Mouse (Mus musculus): ENCODE data around the gene Mrps36. TPM values are rescaled to one million over a fixed set of nuclear protein-coding genes. Genes with fewer than 3 reads are reported as not detected.
"Not testable (repeated sequence)": the region's sequence is repeated elsewhere in the genome, so short reads cannot be mapped to it uniquely, and the experiment has no call there.

Mrps36 gene
- polyA plus RNA-seq (2015; fragmentation: Nextera tagmentation; extraction: Ambion mirVana) = 143 and 161 TPM in 2 replicates

- ATAC-seq = peak; percentile 98
- H3K9ac ChIP-seq (ENCODE audit: low read depth, low read length) = peak within 1 kb of the TSS; percentile 93
- peak within 1 kb of the TSS; percentile 90 for H3K4me3 ChIP-seq (ENCODE audit: low read length)
- peaks cover 11% of the 10 kb centered on the region for H3K4me1 ChIP-seq (ENCODE audit: control insufficient read depth, insufficient read depth, low read depth, low read length)
- H3K9me3 ChIP-seq (ENCODE audit: control insufficient read depth, low read length) = no peaks in the 10 kb centered on the region
- peak within 1 kb of the TSS; percentile 67 for H3K4me2 ChIP-seq (ENCODE audit: low read length)
- no peaks in the 10 kb centered on the region for H3K36me3 ChIP-seq (ENCODE audit: control insufficient read depth, insufficient read depth, low read length)
- no peaks in the 10 kb centered on the region for H3K27me3 ChIP-seq (replicated peaks; ENCODE audit: control insufficient read depth, insufficient read depth, low read length)
- under 1% methylated on average over 52 of the region's 52 CpGs for WGBS
- peak within 1 kb of the TSS; percentile 97 for H3K27ac ChIP-seq (ENCODE audit: low read depth, low read length)
Observed at GRCm38 (mm10) chr13:100744036-100744744, at the start of gene Mrps36. Mrps36 (minus strand) TSS chr13:100744659.

GRCm38 (mm10) chr13:100789083-100789482, 44.6 kb upstream of the Mrps36 start:
- no peaks in the 10 kb centered on the region for H3K36me3 ChIP-seq (ENCODE audit: control insufficient read depth, insufficient read depth, low read length)
- H3K4me3 ChIP-seq (ENCODE audit: low read length) = no peak overlapping the region
- no peak overlapping the region for H3K9ac ChIP-seq (ENCODE audit: low read depth, low read length)
- H3K27me3 ChIP-seq (replicated peaks; ENCODE audit: control insufficient read depth, insufficient read depth, low read length) = no peaks in the 10 kb centered on the region
- H3K9me3 ChIP-seq (ENCODE audit: control insufficient read depth, low read length) = no peaks in the 10 kb centered on the region
- WGBS = 83% methylated on average over 3 of the region's 3 CpGs
- H3K27ac ChIP-seq (ENCODE audit: low read depth, low read length) = no peak overlapping the region
- H3K4me1 ChIP-seq (ENCODE audit: control insufficient read depth, insufficient read depth, low read depth, low read length) = peaks cover 6% of the 10 kb centered on the region
- no peak overlapping the region for H3K4me2 ChIP-seq (ENCODE audit: low read length)
- no peak for ATAC-seq

- not testable (repeated sequence) for H3K36me3 ChIP-seq (ENCODE audit: control insufficient read depth, insufficient read depth, low read length); H3K4me3 ChIP-seq (ENCODE audit: low read length); H3K27ac ChIP-seq (ENCODE audit: low read depth, low read length); H3K27me3 ChIP-seq (replicated peaks; ENCODE audit: control insufficient read depth, insufficient read depth, low read length); H3K9me3 ChIP-seq (ENCODE audit: control insufficient read depth, low read length); H3K4me1 ChIP-seq (ENCODE audit: control insufficient read depth, insufficient read depth, low read depth, low read length); H3K9ac ChIP-seq (ENCODE audit: low read depth, low read length); H3K4me2 ChIP-seq (ENCODE audit: low read length); ATAC-seq
- 98% methylated on average over 12 of the region's 14 CpGs for WGBS
Observed at GRCm38 (mm10) chr13:100788057-100788456, 43.6 kb upstream of the Mrps36 start.

DNA sequence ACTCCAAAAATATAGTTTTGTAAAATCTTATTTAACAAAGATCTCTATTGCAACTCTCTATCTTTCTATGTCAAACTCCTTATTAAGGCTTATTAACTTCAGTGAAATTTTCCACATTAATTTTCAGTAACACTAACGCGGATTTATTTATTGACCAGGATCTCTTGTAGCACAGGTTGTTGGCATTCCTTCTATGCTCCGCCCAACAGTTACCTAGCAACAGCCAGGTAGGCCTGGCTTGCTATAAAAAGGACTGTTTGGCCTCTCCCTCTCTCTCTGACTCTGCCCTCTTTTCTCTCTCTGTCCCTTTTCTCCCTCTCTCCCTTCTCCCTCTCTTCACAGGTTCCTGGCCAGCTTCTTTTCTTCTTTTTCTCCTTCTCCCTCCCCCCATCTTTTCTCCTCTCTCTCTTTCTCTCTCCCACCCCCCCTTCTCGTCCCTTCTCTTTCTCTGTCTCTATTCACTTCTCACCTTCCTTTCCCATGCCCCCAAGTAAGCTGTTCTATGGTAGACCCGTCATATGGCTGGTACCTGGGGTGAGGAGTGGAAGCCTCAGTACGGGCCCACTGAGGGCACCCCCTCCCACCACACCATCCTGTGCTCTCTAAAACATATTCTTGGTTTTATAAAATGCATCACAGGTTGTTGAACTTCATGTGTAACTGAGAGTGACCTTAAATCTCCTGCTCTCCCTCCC, 43.0 kb upstream of the Mrps36 start:
- 74% methylated on average over 6 of the region's 6 CpGs for WGBS
- no peaks in the 10 kb centered on the region for H3K36me3 ChIP-seq (ENCODE audit: control insufficient read depth, insufficient read depth, low read length)
- no peak for ATAC-seq
- no peak overlapping the region for H3K4me2 ChIP-seq (ENCODE audit: low read length)
- no peak overlapping the region for H3K4me3 ChIP-seq (ENCODE audit: low read length)
- H3K9me3 ChIP-seq (ENCODE audit: control insufficient read depth, low read length) = no peaks in the 10 kb centered on the region
- peaks cover 6% of the 10 kb centered on the region for H3K4me1 ChIP-seq (ENCODE audit: control insufficient read depth, insufficient read depth, low read depth, low read length)
- no peak overlapping the region for H3K9ac ChIP-seq (ENCODE audit: low read depth, low read length)
- H3K27ac ChIP-seq (ENCODE audit: low read depth, low read length) = no peak overlapping the region
- H3K27me3 ChIP-seq (replicated peaks; ENCODE audit: control insufficient read depth, insufficient read depth, low read length) = no peaks in the 10 kb centered on the region

- Histone ChIP-seq H3K4me2 (ENCODE audit: low read length) (peak within 1 kb of the TSS; percentile 100), H3K4me3 (ENCODE audit: low read length) (peak within 1 kb of the TSS; percentile 69), H3K9ac (ENCODE audit: low read depth, low read length) (peak within 1 kb of the TSS; percentile 62), H3K4me1 (ENCODE audit: control insufficient read depth, insufficient read depth, low read depth, low read length) (peaks cover 6% of the 10 kb centered on the region), H3K27me3 (replicated peaks; ENCODE audit: control insufficient read depth, insufficient read depth, low read length) (no peaks in the 10 kb centered on the region), H3K36me3 (ENCODE audit: control insufficient read depth, insufficient read depth, low read length) (no peaks in the 10 kb centered on the region), H3K27ac (ENCODE audit: low read depth, low read length) (no peak within 1 kb of the TSS), H3K9me3 (ENCODE audit: control insufficient read depth, low read length) (no peaks in the 10 kb centered on the region)
- WGBS = 0% methylated on average over 34 of the region's 35 CpGs
- ATAC-seq = peak; percentile 100
Observed at GRCm38 (mm10) chr13:100786414-100786867, 42.0 kb upstream of the Mrps36 start, which contains the start of gene Ccnb1. Ccnb1 (minus strand) TSS chr13:100786570.

- H3K27me3 ChIP-seq (replicated peaks; ENCODE audit: control insufficient read depth, insufficient read depth, low read length) = no peaks in the 10 kb centered on the region
- peak overlapping the region; percentile 100 for H3K4me2 ChIP-seq (ENCODE audit: low read length)
- ATAC-seq = peak; percentile 46; the same call in 1 of the 2 replicates
- H3K4me1 ChIP-seq (ENCODE audit: control insufficient read depth, insufficient read depth, low read depth, low read length) = peaks cover 6% of the 10 kb centered on the region
- no peak overlapping the region for H3K27ac ChIP-seq (ENCODE audit: low read depth, low read length)
- no peaks in the 10 kb centered on the region for H3K9me3 ChIP-seq (ENCODE audit: control insufficient read depth, low read length)
- under 1% methylated on average over 30 of the region's 30 CpGs for WGBS
- H3K4me3 ChIP-seq (ENCODE audit: low read length) = peak overlapping the region; percentile 69
- peak overlapping the region; percentile 60 for H3K9ac ChIP-seq (ENCODE audit: low read depth, low read length)
- no peaks in the 10 kb centered on the region for H3K36me3 ChIP-seq (ENCODE audit: control insufficient read depth, insufficient read depth, low read length)
Observed at GRCm38 (mm10) chr13:100785806-100786413, 41.5 kb upstream of the Mrps36 start.

GRCm38 (mm10) chr13:100777491-100777890, 33.0 kb upstream of the Mrps36 start:
- WGBS = 87% methylated on average over 3 of the region's 3 CpGs
- H3K9me3 ChIP-seq (ENCODE audit: control insufficient read depth, low read length) = no peaks in the 10 kb centered on the region
- ATAC-seq = no peak
- H3K27ac ChIP-seq (ENCODE audit: low read depth, low read length) = no peak overlapping the region
- H3K4me1 ChIP-seq (ENCODE audit: control insufficient read depth, insufficient read depth, low read depth, low read length) = peaks cover 10% of the 10 kb centered on the region
- no peaks in the 10 kb centered on the region for H3K36me3 ChIP-seq (ENCODE audit: control insufficient read depth, insufficient read depth, low read length)
- H3K4me3 ChIP-seq (ENCODE audit: low read length) = no peak overlapping the region
- no peak overlapping the region for H3K4me2 ChIP-seq (ENCODE audit: low read length)
- H3K9ac ChIP-seq (ENCODE audit: low read depth, low read length) = no peak overlapping the region
- H3K27me3 ChIP-seq (replicated peaks; ENCODE audit: control insufficient read depth, insufficient read depth, low read length) = no peaks in the 10 kb centered on the region

- H3K9ac ChIP-seq (ENCODE audit: low read depth, low read length) = no peak overlapping the region
- H3K4me2 ChIP-seq (ENCODE audit: low read length) = no peak overlapping the region
- H3K27ac ChIP-seq (ENCODE audit: low read depth, low read length) = no peak overlapping the region
- no peaks in the 10 kb centered on the region for H3K36me3 ChIP-seq (ENCODE audit: control insufficient read depth, insufficient read depth, low read length)
- no peak overlapping the region for H3K4me3 ChIP-seq (ENCODE audit: low read length)
- no peaks in the 10 kb centered on the region for H3K9me3 ChIP-seq (ENCODE audit: control insufficient read depth, low read length)
- H3K4me1 ChIP-seq (ENCODE audit: control insufficient read depth, insufficient read depth, low read depth, low read length) = peaks cover 10% of the 10 kb centered on the region
- 73% methylated on average over 6 of the region's 6 CpGs for WGBS
- ATAC-seq = no peak
- H3K27me3 ChIP-seq (replicated peaks; ENCODE audit: control insufficient read depth, insufficient read depth, low read length) = no peaks in the 10 kb centered on the region
Observed at GRCm38 (mm10) chr13:100776710-100777109, 32.3 kb upstream of the Mrps36 start.

- 11% methylated on average over 8 of the region's 8 CpGs for whole genome bisulfite sequencing
- Histone ChIP-seq H3K27ac (ENCODE audit: low read depth, low read length) (0 out of 2 replicates have a peak overlapping the region, but pooled peaks have one; percentile 29), H3K4me1 (ENCODE audit: control insufficient read depth, insufficient read depth, low read depth, low read length) (peaks cover 10% of the 10 kb centered on the region), H3K4me2 (ENCODE audit: low read length) (peak overlapping the region; percentile 82), H3K9ac (ENCODE audit: low read depth, low read length) (peak overlapping the region; percentile 63), H3K27me3 (replicated peaks; ENCODE audit: control insufficient read depth, insufficient read depth, low read length) (no peaks in the 10 kb centered on the region), H3K36me3 (ENCODE audit: control insufficient read depth, insufficient read depth, low read length) (no peaks in the 10 kb centered on the region), H3K9me3 (ENCODE audit: control insufficient read depth, low read length) (no peaks in the 10 kb centered on the region), H3K4me3 (ENCODE audit: low read length) (peak overlapping the region; percentile 72)
- ATAC-seq = no peak
Observed at GRCm38 (mm10) chr13:100776056-100776419, 31.6 kb upstream of the Mrps36 start.
